Mouse (Mus musculus): ENCODE results near the gene Vmn2r59. TPM values are rescaled to one million over a fixed set of nuclear protein-coding genes. Genes with fewer than 3 reads are reported as not detected.
"Not testable (repeated sequence)": the region's sequence is repeated elsewhere in the genome, so short reads cannot be mapped to it uniquely, and the experiment has no call there.

The Vmn2r59 gene
- total RNA-seq (2021): not detected

- intact Hi-C loops (cut with DNase I): no loop called here
Measured at GRCm38 (mm10) chr7:42058923-42059322, at the start of gene Vmn2r59. Vmn2r59 (minus strand) TSS chr7:42059023.

GRCm38 (mm10) chr7:42107470-42107869, 48.6 kb upstream of the Vmn2r59 start, which contains the start of gene Vmn2r60:
Vmn2r60 (plus strand) TSS chr7:42107770.
- no peak for DNase-seq (ENCODE audit: low spot score in 2 of 2)
- intact Hi-C loops (cut with DNase I): no loop called here

More at GRCm38 (mm10) chr7:42058923-42059322, at the start of gene Vmn2r59:
- DNase-seq (ENCODE audit: low spot score in 2 of 2): no peak

GRCm38 (mm10) chr7:42107061-42107460, 48.2 kb upstream of the Vmn2r59 start:
- DNase-seq (ENCODE audit: low spot score in 2 of 2): not testable (repeated sequence)

More at GRCm38 (mm10) chr7:42107061-42107460, 48.2 kb upstream of the Vmn2r59 start:
- intact Hi-C loops (cut with DNase I): not testable (repeated sequence)

Other genes with a start within 250 kb of the Vmn2r59 start
- not detected for gene Vmn2r58, start 186.3 kb downstream of the Vmn2r59 start, total RNA-seq (2021)
- under 1 TPM; 0.05 to 0.07 TPM for gene Vmn2r60, start 48.7 kb upstream of the Vmn2r59 start, total RNA-seq (2021)
- gene Vmn2r61, start 201.0 kb upstream of the Vmn2r59 start, total RNA-seq (2021): not detected